Mouse (Mus musculus) E14TG2a.4 (cell line): ENCODE measurements around the gene Ghsr.
A peak's percentile ranks its signal among the peaks of the same experiment; 100 is the strongest.

Source experiments
- H3K27me3 ChIP-seq: 2 replicates; pipeline ENCODE4 v1.6.1; 2014; ENCODE audit warnings: low read length, control low read depth; ENCODE audit not compliant: insufficient read depth
- H3K36me3 ChIP-seq: 2 replicates; pipeline ENCODE4 v1.6.1; 2014; ENCODE audit warnings: low read length, control low read depth; ENCODE audit not compliant: insufficient read depth
- H3K4me1 ChIP-seq: replicated peaks from 2 replicates; pipeline ENCODE4 v1.6.1; 2014; ENCODE audit warnings: low read depth, low read length, control low read depth
- H3K4me3 ChIP-seq: replicated peaks from 2 replicates; pipeline ENCODE4 v1.5.1; 2014; ENCODE audit warnings: mild to moderate bottlenecking, low read length
- H3K9me3 ChIP-seq: 2 replicates; pipeline ENCODE4 v1.6.1; 2014; ENCODE audit warnings: low read length, control low read depth
- CTCF ChIP-seq: conservative IDR thresholded peaks from 2 replicates; pipeline ENCODE4 v1.5.1; 2014; ENCODE audit warnings: low read length
- NANOG ChIP-seq: IDR thresholded peaks from 2 replicates; pipeline ENCODE4 v1.6.1; 2014; ENCODE audit warnings: borderline replicate concordance, low read length, mixed read lengths
- POU5F1 ChIP-seq: IDR thresholded peaks from 2 replicates; pipeline ENCODE4 v1.6.1; 2014; ENCODE audit warnings: low read length, borderline replicate concordance

Ghsr gene

DNA sequence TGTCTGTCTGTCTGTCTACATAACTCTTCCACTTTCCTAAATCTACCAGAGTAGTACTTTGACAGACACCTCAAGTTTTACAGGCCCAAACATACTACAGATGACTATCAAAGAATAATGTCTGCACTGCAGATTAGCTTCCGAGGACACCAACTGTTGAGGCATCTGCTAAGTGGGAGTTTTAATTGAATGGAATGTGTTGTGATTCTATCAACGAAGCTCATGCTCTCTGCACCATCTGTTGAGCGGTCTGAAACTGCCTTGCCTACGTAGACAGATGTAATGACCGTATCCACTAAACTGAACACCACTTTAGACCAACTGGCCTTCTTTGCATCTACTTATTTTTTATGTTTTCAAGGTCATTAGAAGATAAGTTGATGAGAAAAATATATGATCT, 22.7 kb upstream of the Ghsr start:
- Histone ChIP-seq H3K4me3 (no peak overlapping the region), H3K4me1 (no peaks in the 10 kb centered on the region), H3K27me3 (no peaks in the 10 kb centered on the region), H3K9me3 (no peaks in the 10 kb centered on the region), H3K36me3 (no peaks in the 10 kb centered on the region)
- TF ChIP-seq POU5F1: no peak
- TF ChIP-seq NANOG: no peak
- no peak for TF ChIP-seq CTCF

DNA sequence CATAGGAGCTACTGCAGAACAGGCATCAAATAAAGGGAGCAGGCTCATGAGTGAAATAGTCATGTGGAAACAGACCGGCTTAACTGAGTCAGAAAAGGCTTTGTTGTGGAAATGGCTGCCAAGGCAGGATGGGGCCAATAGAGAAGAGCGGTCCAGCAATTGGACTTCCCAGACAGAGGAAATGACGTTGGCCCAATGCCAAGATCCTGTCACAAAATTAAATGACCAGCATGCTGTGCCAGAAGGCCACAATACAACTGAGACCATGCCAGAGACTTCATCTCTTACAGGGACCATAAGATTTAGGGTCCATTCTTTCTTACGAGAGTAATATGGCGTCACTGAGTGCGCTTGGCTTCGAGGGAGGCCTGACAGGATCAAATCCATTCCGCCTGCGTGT, 20.0 kb upstream of the Ghsr start:
- Histone ChIP-seq H3K4me3 (no peak overlapping the region), H3K36me3 (no peaks in the 10 kb centered on the region), H3K27me3 (no peaks in the 10 kb centered on the region), H3K9me3 (no peaks in the 10 kb centered on the region), H3K4me1 (no peaks in the 10 kb centered on the region)
- TF ChIP-seq CTCF: no peak
- TF ChIP-seq POU5F1: no peak
- TF ChIP-seq NANOG: no peak

DNA sequence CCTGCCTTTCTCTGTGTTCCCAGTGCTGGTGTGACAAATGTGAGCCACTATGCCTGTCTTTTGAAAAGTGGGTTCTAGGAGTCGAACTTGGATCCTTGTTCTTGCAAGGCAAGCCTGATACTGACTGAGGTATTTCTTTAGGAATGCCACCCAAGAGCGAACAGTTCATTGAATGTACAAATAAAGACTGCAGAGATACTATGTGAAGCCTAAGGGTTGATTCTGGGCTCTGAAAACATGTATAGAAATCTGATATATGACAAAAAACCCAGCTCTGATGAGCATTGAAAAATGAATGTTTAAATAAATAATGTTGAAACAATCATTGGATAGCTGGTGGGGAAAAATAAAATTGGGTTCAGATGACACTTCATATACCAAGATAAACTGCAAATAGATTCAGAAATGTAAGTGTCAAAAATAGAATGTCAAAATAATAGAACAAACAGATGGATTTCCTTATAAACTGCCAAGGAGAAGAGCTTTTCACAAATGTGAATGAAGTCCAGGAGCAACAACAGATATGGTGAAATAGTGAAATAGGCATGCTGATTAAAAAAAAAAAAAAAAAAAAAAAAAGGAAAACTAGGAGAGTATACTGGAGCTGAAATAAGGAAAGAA, 11.9 kb upstream of the Ghsr start:
- H3K36me3 ChIP-seq: no peaks in the 10 kb centered on the region
- TF ChIP-seq CTCF (no peak), POU5F1 (no peak), NANOG (no peak)
- H3K4me1 ChIP-seq: no peaks in the 10 kb centered on the region
- H3K27me3 ChIP-seq: no peaks in the 10 kb centered on the region
- H3K4me3 ChIP-seq: no peak overlapping the region
- no peaks in the 10 kb centered on the region; the same call in 1 of the 2 replicates for H3K9me3 ChIP-seq

DNA sequence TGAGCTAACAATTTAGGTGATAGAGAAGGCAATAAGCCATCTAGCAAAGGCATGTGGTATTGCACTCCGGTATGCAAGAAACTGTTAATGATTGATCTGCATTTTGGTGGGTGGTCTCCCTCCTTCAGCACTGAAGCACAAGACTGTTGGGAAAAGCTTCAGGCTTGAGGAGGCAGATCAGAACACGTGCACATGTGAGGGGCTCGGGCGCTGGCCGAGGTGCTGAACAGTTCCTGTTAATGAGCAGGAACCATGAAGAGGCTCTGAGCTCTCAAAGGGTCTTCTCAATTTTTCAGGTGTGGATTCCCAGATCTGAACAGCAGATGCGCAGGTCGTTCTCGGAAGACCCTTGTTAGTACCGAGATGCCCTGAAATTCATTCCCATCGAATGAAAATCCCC, 1.0 kb upstream of the Ghsr start:
- Histone ChIP-seq H3K4me1 (peaks cover 33% of the 10 kb centered on the region), H3K9me3 (no peaks in the 10 kb centered on the region), H3K36me3 (no peaks in the 10 kb centered on the region), H3K27me3 (peaks cover 76% of the 10 kb centered on the region), H3K4me3 (peak overlapping the region; percentile 76; the same call in 1 of the 2 replicates)
- TF ChIP-seq POU5F1 (no peak), CTCF (no peak), NANOG (no peak)

DNA sequence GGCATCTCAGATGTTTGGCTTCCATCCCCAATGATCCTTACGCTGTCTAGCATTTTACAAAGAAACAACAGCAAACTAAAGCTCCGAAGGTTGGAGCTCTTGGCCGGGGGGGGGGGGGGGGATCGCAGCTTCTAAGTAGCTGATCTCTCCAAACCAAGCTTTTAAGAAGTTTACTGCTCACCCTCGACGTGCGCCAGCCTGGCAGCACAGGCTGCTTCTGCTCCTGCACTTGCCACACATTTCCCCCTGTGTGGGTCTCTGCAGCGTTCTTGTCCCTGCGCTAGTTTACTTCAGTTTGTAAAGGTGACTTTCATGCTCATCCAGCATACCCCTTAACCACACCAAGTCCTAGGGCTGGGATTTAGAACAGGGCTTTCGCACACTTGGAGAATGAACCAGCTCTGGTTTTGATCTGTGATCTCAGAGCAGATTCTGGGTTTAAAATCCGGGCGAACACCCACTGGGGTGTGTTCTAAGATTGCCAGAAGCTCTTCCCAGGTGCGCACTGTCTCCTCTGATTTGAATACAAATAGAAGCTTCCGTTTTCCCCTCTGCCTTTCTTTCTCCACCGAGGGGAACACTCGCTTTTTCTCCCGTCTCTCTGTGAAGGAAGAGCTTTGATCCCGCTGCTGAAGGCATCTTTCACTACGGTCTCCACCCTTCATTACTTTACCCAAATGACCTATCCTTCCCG, 422 bp upstream of the Ghsr start:
- H3K9me3 ChIP-seq: no peaks in the 10 kb centered on the region
- peak overlapping the region; percentile 76 for H3K4me3 ChIP-seq
- TF ChIP-seq POU5F1 (no peak), CTCF (no peak), NANOG (no peak)
- peaks cover 78% of the 10 kb centered on the region for H3K27me3 ChIP-seq
- peaks cover 33% of the 10 kb centered on the region for H3K4me1 ChIP-seq
- no peaks in the 10 kb centered on the region for H3K36me3 ChIP-seq

DNA sequence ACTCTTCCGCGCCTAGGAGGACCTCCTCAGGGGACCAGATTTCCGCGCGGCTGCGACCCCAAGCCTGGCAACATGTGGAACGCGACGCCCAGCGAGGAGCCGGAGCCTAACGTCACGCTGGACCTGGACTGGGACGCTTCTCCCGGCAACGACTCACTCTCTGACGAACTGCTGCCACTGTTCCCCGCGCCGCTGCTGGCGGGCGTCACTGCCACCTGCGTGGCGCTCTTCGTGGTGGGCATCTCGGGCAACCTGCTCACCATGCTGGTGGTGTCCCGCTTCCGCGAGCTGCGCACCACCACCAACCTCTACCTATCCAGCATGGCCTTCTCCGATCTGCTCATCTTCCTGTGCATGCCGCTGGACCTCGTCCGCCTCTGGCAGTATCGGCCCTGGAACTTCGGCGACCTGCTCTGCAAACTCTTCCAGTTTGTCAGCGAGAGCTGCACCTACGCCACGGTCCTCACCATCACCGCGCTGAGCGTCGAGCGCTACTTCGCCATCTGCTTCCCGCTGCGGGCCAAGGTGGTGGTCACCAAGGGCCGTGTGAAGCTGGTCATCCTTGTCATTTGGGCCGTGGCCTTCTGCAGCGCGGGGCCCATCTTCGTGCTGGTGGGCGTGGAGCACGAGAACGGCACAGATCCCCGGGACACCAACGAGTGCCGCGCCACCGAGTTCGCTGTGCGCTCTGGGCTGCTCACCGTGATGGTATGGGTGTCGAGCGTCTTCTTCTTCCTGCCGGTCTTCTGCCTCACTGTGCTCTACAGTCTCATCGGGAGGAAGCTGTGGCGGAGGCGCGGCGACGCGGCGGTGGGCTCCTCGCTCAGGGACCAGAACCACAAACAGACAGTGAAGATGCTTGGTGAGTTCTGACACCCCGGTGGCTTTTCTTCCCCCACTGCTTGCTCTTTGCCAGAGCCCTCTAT, 837 bp downstream of the Ghsr start:
- Histone ChIP-seq H3K27me3 (peaks cover 73% of the 10 kb centered on the region), H3K9me3 (no peaks in the 10 kb centered on the region), H3K4me1 (peaks cover 33% of the 10 kb centered on the region), H3K4me3 (peak overlapping the region; percentile 76), H3K36me3 (no peaks in the 10 kb centered on the region)
- TF ChIP-seq CTCF (no peak), POU5F1 (no peak), NANOG (no peak)

DNA sequence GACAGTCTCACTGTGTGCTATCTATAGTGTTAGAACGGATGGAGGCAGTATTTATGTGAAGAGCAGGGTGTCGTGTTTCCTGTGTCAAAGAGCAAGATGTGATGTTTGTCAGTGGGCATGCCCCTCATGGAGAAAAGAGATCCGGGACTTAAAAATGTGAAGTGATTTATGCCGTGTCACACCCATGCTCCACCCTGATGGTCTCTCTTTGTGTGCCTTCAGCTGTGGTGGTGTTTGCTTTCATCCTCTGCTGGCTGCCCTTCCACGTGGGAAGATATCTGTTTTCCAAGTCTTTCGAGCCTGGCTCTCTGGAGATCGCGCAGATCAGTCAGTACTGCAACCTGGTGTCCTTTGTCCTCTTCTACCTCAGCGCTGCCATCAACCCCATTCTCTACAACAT, 3.2 kb downstream of the Ghsr start:
- no peaks in the 10 kb centered on the region for H3K9me3 ChIP-seq
- H3K4me1 ChIP-seq: peaks cover 33% of the 10 kb centered on the region
- TF ChIP-seq CTCF (no peak), NANOG (no peak), POU5F1 (no peak)
- no peaks in the 10 kb centered on the region for H3K36me3 ChIP-seq
- H3K27me3 ChIP-seq: peaks cover 59% of the 10 kb centered on the region
- no peak overlapping the region for H3K4me3 ChIP-seq

DNA sequence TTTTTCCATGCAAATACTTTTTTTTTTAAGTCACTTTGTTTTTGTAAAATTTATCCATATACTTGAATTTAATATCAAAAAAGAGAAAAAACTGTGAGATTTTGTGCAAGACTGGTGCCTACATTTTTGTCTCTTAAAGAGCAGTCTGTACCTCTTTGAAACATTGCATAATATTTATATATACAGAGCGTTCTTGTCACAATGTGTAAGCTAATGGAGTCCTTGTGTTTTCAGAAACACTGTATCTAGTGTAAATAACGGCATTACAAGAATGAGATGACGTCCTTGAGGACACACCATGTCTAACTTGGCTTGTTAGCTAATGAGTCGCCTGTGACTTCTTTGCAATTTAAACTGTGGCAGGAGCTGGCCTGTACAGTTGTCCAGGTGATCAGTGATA, 6.8 kb downstream of the Ghsr start:
- no peaks in the 10 kb centered on the region for H3K9me3 ChIP-seq
- TF ChIP-seq NANOG (no peak), CTCF (no peak), POU5F1 (no peak)
- H3K4me3 ChIP-seq: no peak overlapping the region
- H3K36me3 ChIP-seq: no peaks in the 10 kb centered on the region
- peaks cover 9% of the 10 kb centered on the region; the same call in 1 of the 2 replicates for H3K4me1 ChIP-seq
- H3K27me3 ChIP-seq: peaks cover 27% of the 10 kb centered on the region
